Mouse (Mus musculus): Measurements from ENCODE around the gene Ctnna2.

- no peak for TF ChIP-seq POLR2A (IDR thresholded peaks at IDR 0.05; ENCODE audit: extremely low read depth, insufficient read depth, low read length)
- no peak for TF ChIP-seq CTCF (IDR thresholded peaks at IDR 0.05; ENCODE audit: low read depth, low read length)
Measured at GRCm38 (mm10) chr6:77050690-77051089, 928.8 kb downstream of the Ctnna2 start.
